Mouse (Mus musculus) E14TG2a.4 (cell line): ENCODE measurements around the gene Treml4.

Experiments
- CTCF ChIP-seq: conservative IDR thresholded peaks from 2 replicates; pipeline ENCODE4 v1.5.1; 2014; ENCODE audit warnings: low read length
- NANOG ChIP-seq: IDR thresholded peaks from 2 replicates; pipeline ENCODE4 v1.6.1; 2014; ENCODE audit warnings: borderline replicate concordance, low read length, mixed read lengths
- POU5F1 ChIP-seq: IDR thresholded peaks from 2 replicates; pipeline ENCODE4 v1.6.1; 2014; ENCODE audit warnings: low read length, borderline replicate concordance

- TF ChIP-seq CTCF (no peak), POU5F1 (no peak), NANOG (no peak)
Observed at GRCm38 (mm10) chr17:48299203-48299602, 35.1 kb downstream of the Treml4 start, which contains the start of gene Treml2.
